Mouse (Mus musculus): ENCODE results near the gene Ssr1. TPM values are rescaled to one million over a fixed set of nuclear protein-coding genes. Genes with fewer than 3 reads are reported as not detected.
A peak's percentile ranks its signal among the peaks of the same experiment; 100 is the strongest.

The Ssr1 gene
- total RNA-seq (2014; rRNA removed; ENCODE audit: low replicate concordance) (16.6 and 19.1 TPM in 2 replicates), polyA plus RNA-seq (2015; fragmentation: Nextera tagmentation; extraction: Ambion mirVana) (50.7 and 53.6 TPM in 2 replicates)

DNA sequence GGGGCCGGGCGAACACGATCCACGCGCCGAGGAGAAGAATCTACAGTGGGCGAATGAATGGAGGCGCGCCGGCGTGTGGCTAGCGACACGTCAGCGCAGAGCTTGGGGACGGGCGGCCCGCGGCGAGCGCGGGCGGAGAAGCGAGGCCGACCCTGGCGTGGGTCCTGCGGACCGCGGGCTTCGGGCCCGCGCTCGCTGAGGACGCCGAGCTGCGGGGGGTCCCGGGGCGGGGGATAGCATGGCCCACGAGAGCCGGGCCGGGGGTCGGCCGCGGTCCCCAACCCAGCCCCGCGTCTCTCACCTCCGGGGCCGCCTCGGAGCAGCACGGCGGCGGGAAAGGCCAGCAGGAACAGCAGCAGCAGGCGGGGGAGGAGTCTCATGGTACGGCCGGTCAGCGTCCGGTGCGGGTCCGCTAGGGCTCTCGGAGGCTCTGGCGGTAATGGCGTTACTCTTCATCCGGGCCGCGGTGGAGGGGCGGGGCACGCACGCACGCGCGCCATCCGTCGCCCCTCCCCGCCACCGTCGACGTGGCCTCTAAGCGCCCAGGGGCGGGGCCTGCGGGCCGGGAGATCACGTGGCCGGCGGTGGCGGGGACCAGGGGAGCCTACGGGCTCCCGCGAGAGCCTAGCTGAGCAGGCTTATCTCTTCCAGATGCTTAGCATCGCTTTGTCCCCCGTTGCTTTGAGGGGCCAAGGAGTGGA lies at the start of gene Ssr1:
Gene Ssr1, minus strand, starts transcription at position 514 of the 701 bp plus-strand sequence.
- Histone ChIP-seq H3K4me3 (ENCODE audit: low read depth, low read length) (peak within 1 kb of the TSS; percentile 83), H3K27ac (ENCODE audit: low read depth) (peak within 1 kb of the TSS; percentile 94), H3K9ac (replicated peaks; ENCODE audit: low read depth, low read length) (peak within 1 kb of the TSS; percentile 83), H3K9me3 (replicated peaks; ENCODE audit: control insufficient read depth, low read length) (no peaks in the 10 kb centered on the region), H3K4me1 (ENCODE audit: control insufficient read depth, insufficient read depth) (peaks cover 10% of the 10 kb centered on the region), H3K27me3 (ENCODE audit: control insufficient read depth, insufficient read depth, low read length) (no peaks in the 10 kb centered on the region), H3K4me2 (ENCODE audit: low read depth, low read length) (peak within 1 kb of the TSS; percentile 78), H3K36me3 (replicated peaks; ENCODE audit: control insufficient read depth, insufficient read depth, low read length) (peaks cover 28% of the 10 kb centered on the region)
- under 1% methylated on average over 68 of the region's 89 CpGs for WGBS
- DNase-seq (ENCODE audit: low spot score): peak; percentile 95
- TF ChIP-seq CTCF (IDR thresholded peaks at IDR 0.05; ENCODE audit: low read depth) (no peak), EP300 (IDR thresholded peaks at IDR 0.05; ENCODE audit: low read depth) (0 out of 2 replicates have a peak, but pooled peaks have one; percentile 29)
- ATAC-seq (ENCODE audit: insufficient read depth, low read depth): peak; percentile 99

DNA sequence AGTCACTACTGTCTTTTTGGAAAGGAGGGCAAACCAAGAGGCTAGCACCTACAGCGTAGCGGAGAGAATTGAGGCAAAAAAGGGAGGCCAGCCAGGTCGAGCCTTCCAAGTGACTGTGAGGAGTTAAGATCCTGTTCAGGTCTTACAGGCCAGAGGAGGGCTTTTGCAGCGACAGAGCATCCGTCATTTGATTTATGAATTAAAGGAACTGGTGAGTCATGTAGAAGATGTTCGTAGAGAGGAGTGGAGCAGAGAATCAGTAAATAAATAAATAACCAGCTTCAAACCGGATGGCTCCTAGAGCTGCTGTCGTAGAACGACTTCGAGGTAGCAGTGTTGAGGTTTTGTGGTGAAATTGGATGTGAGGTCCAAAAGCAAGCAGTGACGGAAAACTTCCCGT lies 43.8 kb upstream of the Ssr1 start:
- WGBS: 35% methylated on average over 12 of the region's 12 CpGs
- no peaks in the 10 kb centered on the region for H3K9me3 ChIP-seq (replicated peaks; ENCODE audit: control insufficient read depth, low read length)
- H3K4me1 ChIP-seq (ENCODE audit: control insufficient read depth, insufficient read depth): peaks cover 9% of the 10 kb centered on the region
- H3K27ac ChIP-seq (ENCODE audit: low read depth): peak overlapping the region; percentile 77; the same call in 1 of the 2 replicates
- TF ChIP-seq EP300 (IDR thresholded peaks at IDR 0.05; ENCODE audit: low read depth): no peak
- no peak for TF ChIP-seq CTCF (IDR thresholded peaks at IDR 0.05; ENCODE audit: low read depth)
- H3K4me2 ChIP-seq (ENCODE audit: low read depth, low read length): peak overlapping the region; percentile 93
- peak overlapping the region; percentile 87 for H3K9ac ChIP-seq (replicated peaks; ENCODE audit: low read depth, low read length)
- peaks cover 29% of the 10 kb centered on the region for H3K36me3 ChIP-seq (replicated peaks; ENCODE audit: control insufficient read depth, insufficient read depth, low read length)
- no peak for ATAC-seq (ENCODE audit: insufficient read depth, low read depth)
- DNase-seq (ENCODE audit: low spot score): no peak
- peak overlapping the region; percentile 82 for H3K4me3 ChIP-seq (ENCODE audit: low read depth, low read length)
- no peaks in the 10 kb centered on the region for H3K27me3 ChIP-seq (ENCODE audit: control insufficient read depth, insufficient read depth, low read length)

DNA sequence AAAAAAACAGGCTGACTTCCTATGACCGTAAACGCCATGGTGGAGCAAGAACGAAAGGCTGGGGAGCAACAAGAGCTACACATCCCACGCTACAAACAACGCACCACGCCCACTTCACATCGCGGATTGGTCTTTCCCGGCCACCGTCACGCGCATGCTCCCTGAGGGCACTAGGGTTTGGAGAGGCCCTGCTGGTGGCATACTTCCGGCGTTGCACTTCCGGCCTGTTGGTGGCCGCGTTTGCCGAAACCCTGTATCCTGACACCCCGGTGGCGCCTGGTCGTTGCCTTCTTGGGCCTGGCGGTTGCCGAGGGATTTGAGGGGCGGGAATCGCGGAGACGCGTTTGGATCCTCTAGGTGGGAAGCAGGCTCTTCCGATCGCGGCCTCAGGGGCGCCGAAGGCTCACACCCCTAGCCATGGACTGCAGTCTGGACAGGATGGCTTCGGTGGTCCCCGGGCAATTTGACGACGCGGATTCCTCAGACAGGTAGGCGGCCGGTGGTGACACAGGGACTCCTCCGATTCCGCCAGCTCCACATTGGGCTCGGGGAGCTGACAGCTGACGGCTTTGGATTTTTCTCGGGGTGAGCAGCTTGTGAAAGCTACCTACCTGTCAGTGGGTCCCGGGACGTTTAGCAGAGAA lies 43.1 kb upstream of the Ssr1 start, which contains the start of gene Cage1:
Gene Cage1, minus strand, starts transcription at position 26 of the 644 bp plus-strand sequence.
- H3K9ac ChIP-seq (replicated peaks; ENCODE audit: low read depth, low read length): peak within 1 kb of the TSS; percentile 87
- peaks cover 9% of the 10 kb centered on the region for H3K4me1 ChIP-seq (ENCODE audit: control insufficient read depth, insufficient read depth)
- H3K9me3 ChIP-seq (replicated peaks; ENCODE audit: control insufficient read depth, low read length): no peaks in the 10 kb centered on the region
- no peaks in the 10 kb centered on the region for H3K27me3 ChIP-seq (ENCODE audit: control insufficient read depth, insufficient read depth, low read length)
- WGBS: under 1% methylated on average over 47 of the region's 47 CpGs
- peaks cover 24% of the 10 kb centered on the region for H3K36me3 ChIP-seq (replicated peaks; ENCODE audit: control insufficient read depth, insufficient read depth, low read length)
- DNase-seq (ENCODE audit: low spot score): peak; percentile 93
- TF ChIP-seq EP300 (IDR thresholded peaks at IDR 0.05; ENCODE audit: low read depth): no peak; the same call in 1 of the 2 replicates
- TF ChIP-seq CTCF (IDR thresholded peaks at IDR 0.05; ENCODE audit: low read depth): peak; percentile 36; the same call in 1 of the 2 replicates
- ATAC-seq (ENCODE audit: insufficient read depth, low read depth): peak; percentile 97
- peak within 1 kb of the TSS; percentile 77 for H3K27ac ChIP-seq (ENCODE audit: low read depth)
- H3K4me2 ChIP-seq (ENCODE audit: low read depth, low read length): peak within 1 kb of the TSS; percentile 93
- H3K4me3 ChIP-seq (ENCODE audit: low read depth, low read length): peak within 1 kb of the TSS; percentile 82

DNA sequence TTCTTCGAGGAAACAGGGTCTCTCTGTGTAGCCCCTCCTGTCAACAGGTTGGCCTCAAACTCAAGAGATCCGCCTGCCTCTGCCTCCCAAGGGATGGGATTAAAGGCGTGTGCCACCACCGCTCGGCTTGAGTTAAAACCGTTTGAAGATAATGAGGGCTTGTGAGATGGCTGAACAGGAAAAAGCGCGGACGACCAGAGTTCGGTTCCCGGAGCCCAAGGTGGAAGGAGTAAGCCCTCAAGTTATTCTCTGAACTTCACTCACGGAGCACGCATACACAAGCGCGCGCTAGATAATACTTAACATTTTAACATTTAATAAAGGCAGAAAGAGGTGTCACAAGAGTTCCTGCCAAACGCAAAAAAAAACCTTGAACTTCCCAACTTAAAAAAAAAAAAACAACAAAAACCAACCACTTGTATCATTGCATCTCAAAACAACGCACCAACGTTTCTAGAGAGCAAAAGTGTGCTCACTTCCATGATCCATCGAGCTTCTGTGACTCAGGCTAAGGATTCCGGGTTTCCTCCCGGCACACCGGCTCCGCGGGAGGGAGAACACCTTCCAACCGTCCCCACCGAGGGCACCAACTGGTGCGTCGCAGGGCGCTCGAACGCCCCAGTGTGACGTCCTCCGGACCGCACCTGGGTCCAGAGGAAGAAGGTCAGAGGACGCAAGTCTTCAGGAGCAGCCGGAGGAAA lies 42.5 kb upstream of the Ssr1 start, which contains the start of gene Riok1:
Gene Riok1, plus strand, starts transcription at position 653 of the 701 bp plus-strand sequence.
- TF ChIP-seq CTCF (IDR thresholded peaks at IDR 0.05; ENCODE audit: low read depth) (no peak), EP300 (IDR thresholded peaks at IDR 0.05; ENCODE audit: low read depth) (no peak)
- Histone ChIP-seq H3K9ac (replicated peaks; ENCODE audit: low read depth, low read length) (peak within 1 kb of the TSS; percentile 87), H3K9me3 (replicated peaks; ENCODE audit: control insufficient read depth, low read length) (no peaks in the 10 kb centered on the region), H3K27ac (ENCODE audit: low read depth) (peak within 1 kb of the TSS; percentile 77), H3K4me1 (ENCODE audit: control insufficient read depth, insufficient read depth) (peaks cover 9% of the 10 kb centered on the region), H3K4me3 (ENCODE audit: low read depth, low read length) (peak within 1 kb of the TSS; percentile 82), H3K27me3 (ENCODE audit: control insufficient read depth, insufficient read depth, low read length) (no peaks in the 10 kb centered on the region), H3K36me3 (replicated peaks; ENCODE audit: control insufficient read depth, insufficient read depth, low read length) (peaks cover 17% of the 10 kb centered on the region), H3K4me2 (ENCODE audit: low read depth, low read length) (peak within 1 kb of the TSS; percentile 93)
- WGBS: 7% methylated on average over 37 of the region's 37 CpGs
- ATAC-seq (ENCODE audit: insufficient read depth, low read depth): peak; percentile 52
- DNase-seq (ENCODE audit: low spot score): no peak

DNA sequence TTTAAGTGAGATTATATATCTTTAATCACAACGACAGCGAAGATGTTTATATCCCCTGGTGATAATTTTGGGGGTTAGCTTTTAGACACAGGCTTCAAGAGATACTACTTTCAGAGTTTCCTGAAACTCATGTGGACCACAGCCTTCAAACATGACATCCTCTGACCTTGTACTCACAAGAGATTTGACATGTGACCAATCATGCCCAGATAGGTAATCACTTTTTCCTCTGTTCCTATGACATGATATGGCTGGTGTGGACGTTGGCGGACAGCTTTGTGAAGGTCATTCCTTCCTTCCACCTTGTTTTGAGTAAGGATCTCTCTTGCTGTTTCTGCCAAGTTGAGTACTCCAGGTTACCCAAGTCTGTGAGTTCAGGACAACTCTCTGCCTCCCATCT lies 34.4 kb upstream of the Ssr1 start:
- Histone ChIP-seq H3K27me3 (ENCODE audit: control insufficient read depth, insufficient read depth, low read length) (no peaks in the 10 kb centered on the region), H3K27ac (ENCODE audit: low read depth) (no peak overlapping the region), H3K4me3 (ENCODE audit: low read depth, low read length) (no peak overlapping the region), H3K4me1 (ENCODE audit: control insufficient read depth, insufficient read depth) (no peaks in the 10 kb centered on the region; the same call in 1 of the 2 replicates), H3K36me3 (replicated peaks; ENCODE audit: control insufficient read depth, insufficient read depth, low read length) (no peaks in the 10 kb centered on the region), H3K9me3 (replicated peaks; ENCODE audit: control insufficient read depth, low read length) (no peaks in the 10 kb centered on the region), H3K9ac (replicated peaks; ENCODE audit: low read depth, low read length) (no peak overlapping the region), H3K4me2 (ENCODE audit: low read depth, low read length) (no peak overlapping the region)
- ATAC-seq (ENCODE audit: insufficient read depth, low read depth): no peak
- DNase-seq (ENCODE audit: low spot score): no peak
- no peak for TF ChIP-seq CTCF (IDR thresholded peaks at IDR 0.05; ENCODE audit: low read depth)
- no peak for TF ChIP-seq EP300 (IDR thresholded peaks at IDR 0.05; ENCODE audit: low read depth)
- 54% methylated on average over 4 of the region's 4 CpGs for WGBS

Measured in heart, postnatal 0 days (tissue).